Mouse (Mus musculus) brain, embryonic 14.5 days (tissue): ENCODE measurements around the gene Gmeb1.
"Not testable (repeated sequence)": the region's sequence is repeated elsewhere in the genome, so short reads cannot be mapped to it uniquely, and the experiment has no call there.

ENCODE experiments used
- CTCF ChIP-seq: fragments of 200-500 bp; IDR thresholded peaks from 2 replicates; pipeline ENCODE4 v1.5.1; 2012; ENCODE audit warnings: inconsistent platforms, mild to moderate bottlenecking, moderate library complexity, borderline replicate concordance; ENCODE audit not compliant: insufficient read depth, insufficient read length; ENCODE audit errors: extremely low read depth
- POLR2A ChIP-seq: fragments of 200-500 bp; IDR thresholded peaks from 2 replicates; pipeline ENCODE4 v1.6.1; 2012; ENCODE audit warnings: mild to moderate bottlenecking, inconsistent platforms, borderline replicate concordance; ENCODE audit not compliant: poor library complexity, insufficient read depth, insufficient read length, severe bottlenecking; ENCODE audit errors: extremely low read depth

GRCm38 (mm10) chr4:132288840-132289239, 27.4 kb upstream of the Gmeb1 start:
- not testable (repeated sequence) for TF ChIP-seq CTCF, POLR2A
